Mouse (Mus musculus) natural killer cell, adult 2 months (primary cell): ENCODE results near the gene Sat1.
A peak's percentile ranks its signal among the peaks of the same experiment; 100 is the strongest.
"Not testable (repeated sequence)": the region's sequence is repeated elsewhere in the genome, so short reads cannot be mapped to it uniquely, and the experiment has no call there.

Experiments
- DNase-seq, 2 experiments: peaks; one replicate each; pipeline ENCODE4 v3.0.0; 2022; ENCODE audit warnings: low spot score in 2 of 2

The Sat1 gene

GRCm38 (mm10) chrX:155216271-155216670 lies at the start of gene Sat1:
Sat1 (minus strand) TSS chrX:155216449.
- DNase-seq: peak; percentile 86 to 91

DNA sequence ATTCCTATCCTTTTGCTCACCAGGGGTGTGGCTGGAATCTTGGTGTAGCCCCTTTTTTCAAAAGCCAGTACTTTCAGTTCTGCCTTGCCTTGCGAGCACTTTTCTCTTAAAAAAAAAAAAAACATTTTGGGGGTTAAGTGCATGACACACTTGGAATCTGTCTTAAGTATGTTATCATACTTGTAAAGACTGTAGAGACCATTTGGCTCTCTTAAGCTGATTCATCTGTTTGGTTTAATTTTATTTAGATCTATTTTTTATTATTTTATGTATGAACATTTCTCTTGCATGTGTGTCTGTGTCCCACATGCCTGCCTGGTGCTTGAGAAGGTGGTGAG lies 46.6 kb upstream of the Sat1 start:
- DNase-seq: no peak

DNA sequence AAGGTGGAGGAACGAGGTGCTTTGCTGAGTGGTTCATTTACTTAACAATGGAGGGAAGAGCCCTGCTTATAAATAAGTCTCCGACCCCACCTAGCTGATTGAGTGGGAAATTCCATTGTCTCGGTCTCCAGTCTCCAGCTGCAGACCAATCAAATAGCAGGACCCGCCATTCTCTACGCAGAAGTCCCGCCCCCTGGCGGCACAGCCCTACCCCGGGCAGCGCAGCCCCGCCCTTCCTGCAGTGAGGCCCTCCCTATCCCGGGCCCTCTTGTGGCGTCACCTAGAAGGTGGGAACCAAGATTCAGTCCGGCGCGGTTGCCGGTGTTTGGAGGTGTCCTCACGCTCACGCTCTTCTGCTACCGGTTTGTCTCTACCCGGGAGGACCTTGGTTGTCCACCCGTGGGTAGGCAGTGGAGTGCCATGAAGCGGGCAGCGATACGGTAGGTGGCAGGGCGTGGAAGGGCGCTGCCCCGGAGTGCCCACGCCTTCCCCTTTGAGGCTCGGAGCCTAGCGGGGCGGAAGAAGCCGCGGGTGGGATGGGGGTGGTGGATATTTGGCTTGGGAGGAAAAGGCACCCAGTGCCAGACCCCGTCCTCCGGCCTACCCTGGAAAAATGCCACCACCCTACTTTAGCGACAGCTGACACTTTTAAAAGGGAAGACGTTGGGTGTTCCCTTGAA lies 46.1 kb upstream of the Sat1 start, which contains the start of gene Acot9:
Acot9 (plus strand) TSS at position 209 of the 680 bp plus-strand sequence.
- peak; percentile 87 to 92 for DNase-seq

DNA sequence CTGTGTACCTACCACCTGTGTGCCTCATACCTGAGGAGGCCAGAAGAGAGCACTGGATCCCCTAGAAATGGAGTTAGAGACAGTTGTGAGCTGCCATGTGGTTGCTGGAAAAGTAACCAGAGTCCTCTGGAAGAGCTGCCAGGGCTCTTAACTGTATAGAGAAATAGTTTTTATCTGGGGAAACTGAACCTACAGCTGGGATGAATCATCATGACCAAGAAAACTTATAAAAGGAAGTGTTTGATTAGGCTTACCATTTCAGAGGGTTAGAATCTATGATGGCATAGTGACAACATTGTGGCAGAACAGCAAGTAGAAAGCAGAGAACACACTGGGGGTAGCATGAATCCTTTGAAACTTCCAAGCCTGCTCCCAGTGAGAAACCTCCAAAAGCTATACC lies 40.6 kb upstream of the Sat1 start:
- no peak for DNase-seq

DNA sequence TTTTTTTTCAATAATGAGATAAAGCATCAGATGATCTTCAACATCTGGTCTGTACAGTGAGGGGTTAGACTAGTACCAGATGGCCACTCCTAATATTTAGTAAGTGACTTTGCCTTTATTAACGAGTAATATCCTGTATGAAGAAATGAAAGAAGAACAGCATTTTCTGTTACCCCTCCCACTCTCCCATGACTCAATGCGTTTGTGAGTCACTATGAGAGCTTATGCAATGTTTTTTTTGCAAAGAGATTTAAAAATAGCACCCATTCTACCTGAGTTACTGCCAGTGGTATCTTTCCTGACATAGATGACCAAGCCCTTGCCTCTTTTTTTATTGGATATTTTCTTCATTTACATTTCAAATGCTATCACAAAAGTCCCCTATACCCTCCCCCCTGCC lies 2.0 kb upstream of the Sat1 start:
- no peak for DNase-seq

DNA sequence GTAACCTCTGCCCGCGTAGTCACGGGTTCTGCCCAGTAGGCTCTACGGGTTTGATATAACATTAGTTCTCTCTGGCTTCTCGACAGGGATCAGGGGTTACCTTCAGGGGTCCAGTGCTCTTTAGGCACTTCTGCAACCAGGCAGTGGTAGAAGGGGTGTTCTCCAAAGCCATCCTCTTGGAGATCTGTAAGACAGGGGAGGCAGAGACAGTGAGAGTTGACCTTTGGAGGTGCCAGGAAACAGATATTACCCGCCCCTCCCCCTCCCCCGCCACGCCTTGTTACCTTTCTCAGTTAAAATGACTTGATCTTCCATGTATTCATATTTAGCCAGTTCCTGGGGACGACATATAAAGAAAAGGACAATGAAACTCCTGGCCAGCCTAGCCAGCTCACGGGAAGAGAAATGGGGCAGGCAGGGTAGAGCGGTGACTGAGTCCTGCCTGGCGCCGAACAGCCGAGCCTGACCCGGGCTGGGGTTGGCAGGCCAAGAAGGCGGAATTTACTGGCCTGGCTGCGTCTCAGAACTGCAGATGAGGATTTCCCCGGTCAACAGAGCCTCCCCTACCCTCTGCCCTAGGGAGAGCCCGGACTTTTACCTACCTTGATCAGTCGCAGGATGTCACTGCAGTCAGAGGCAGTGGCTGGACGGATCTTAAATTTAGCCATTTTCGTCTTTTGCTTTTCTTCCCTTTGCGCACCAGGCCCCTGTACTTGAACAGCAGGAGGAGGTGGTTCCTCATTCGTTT lies 574 bp downstream of the Sat1 start:
- DNase-seq: peak; percentile 27 to 29

GRCm38 (mm10) chrX:155214291-155215136 lies 1.7 kb downstream of the Sat1 start:
- DNase-seq: peak in 1 of 2 experiments; percentile 1

- DNase-seq: no peak
Measured at GRCm38 (mm10) chrX:155208671-155209070, 7.6 kb downstream of the Sat1 start.

DNA sequence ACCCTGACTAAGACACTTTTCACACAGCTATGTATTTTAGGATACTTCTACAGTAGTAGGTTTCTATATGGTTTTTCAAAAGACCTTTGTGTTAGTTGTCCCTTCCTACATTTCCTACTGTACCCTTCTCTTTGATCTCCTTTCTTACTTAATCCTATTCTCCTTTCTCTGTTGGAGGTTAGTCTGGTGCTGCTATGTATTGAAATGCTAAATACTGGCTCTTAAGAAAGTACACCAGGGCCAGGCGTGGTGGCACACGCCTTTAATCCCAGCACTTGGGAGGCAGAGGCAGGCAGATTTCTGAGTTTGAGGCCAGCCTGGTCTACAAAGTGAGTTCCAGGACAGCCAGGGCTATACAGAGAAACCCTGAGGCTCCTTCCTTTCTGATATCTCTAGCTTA lies 10.8 kb downstream of the Sat1 start:
- not testable (repeated sequence) for DNase-seq

DNA sequence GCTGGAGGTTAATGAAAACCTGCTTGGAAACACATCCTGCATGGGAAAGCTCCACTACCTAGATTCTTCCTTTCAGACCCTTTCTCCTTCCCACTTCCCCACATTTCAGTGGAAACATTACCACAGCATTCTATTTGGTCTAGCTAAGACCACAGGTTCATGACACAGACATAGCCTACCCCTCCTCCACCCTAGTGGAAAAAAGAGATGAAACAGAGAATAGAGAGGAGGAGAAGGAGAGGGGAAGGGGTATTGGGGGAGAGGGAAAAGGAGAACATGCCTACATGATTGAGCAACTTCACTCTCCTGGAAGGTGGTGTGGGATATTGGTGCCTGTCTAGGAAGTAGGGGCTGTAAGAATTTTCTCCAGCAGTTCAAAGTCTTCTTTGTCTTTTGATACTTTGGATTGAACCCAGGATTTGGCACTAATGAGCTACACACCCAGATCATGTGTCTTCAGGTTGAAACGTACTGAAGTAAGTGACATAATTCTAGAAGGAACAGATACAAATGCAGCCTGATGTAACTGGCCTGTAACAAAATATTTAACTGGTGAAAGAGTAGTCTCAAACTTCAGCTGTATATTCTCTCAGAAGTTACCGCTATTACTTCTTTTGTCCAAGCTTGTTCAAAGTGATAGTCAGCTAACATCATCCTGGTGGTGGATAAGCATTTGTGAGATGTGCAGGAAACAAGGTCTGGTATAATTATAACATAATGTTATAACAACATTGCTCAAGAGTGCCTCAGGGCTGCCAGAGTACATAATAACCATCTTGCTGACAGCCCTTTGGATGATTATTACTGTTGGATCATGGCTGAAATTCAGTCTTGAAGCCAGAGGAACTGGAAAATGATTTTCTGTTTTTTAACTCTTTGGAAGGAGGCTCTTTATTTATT lies 13.6 kb downstream of the Sat1 start:
- DNase-seq: no peak

GRCm38 (mm10) chrX:155201799-155202198 lies 14.4 kb downstream of the Sat1 start:
- no peak for DNase-seq

DNA sequence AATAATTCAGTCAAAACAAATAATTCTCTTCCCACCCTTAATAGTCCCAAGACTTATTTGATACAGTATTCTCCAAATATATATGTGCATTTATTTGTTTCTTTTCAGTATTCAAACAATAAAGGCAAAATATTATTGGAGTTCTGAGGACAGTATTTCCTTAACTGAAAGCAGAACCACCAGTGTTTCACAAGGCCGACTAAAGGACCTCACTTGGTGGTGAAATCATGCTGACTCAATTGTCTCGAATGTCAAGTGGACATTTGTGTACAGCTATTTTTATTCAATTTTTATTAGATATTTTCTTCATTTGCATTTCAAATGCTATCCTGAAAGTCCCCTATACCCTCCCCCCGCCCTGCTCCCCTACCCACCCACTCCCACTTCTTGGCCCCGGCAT lies 21.3 kb downstream of the Sat1 start:
- no peak for DNase-seq

DNA sequence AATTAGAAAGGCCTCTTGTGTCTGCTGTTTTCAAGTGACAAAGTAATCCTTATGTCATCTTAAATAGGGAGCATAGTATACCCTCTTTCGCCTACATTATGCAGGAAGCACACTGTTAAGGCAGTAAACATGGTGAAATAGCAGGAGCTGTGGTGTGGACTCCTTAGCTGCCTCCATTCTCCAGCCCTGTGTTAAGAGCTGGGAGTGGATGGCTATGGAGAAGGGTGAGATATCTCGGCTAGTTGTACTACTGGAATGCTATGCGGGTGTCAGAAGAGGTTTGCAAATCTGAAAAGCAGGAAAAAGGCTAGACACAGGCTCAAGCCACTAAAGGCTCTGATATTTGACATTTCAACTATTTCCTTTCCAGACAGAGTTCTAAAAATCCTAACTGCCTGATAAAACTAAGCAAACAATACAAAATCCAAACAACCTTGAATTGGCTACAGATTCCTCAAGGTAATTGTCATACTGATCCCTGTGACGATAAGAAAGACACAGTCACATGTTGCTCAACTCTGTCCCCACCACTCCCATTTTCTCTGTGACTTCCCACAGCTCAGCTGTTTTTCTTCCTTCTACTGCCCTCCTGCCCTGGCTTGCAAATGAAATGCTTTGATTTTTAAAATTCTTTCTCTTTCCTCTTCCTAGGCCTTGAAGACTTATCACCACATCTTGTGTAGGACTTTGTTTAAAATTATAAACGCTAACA lies 22.4 kb downstream of the Sat1 start:
- DNase-seq: no peak

DNA sequence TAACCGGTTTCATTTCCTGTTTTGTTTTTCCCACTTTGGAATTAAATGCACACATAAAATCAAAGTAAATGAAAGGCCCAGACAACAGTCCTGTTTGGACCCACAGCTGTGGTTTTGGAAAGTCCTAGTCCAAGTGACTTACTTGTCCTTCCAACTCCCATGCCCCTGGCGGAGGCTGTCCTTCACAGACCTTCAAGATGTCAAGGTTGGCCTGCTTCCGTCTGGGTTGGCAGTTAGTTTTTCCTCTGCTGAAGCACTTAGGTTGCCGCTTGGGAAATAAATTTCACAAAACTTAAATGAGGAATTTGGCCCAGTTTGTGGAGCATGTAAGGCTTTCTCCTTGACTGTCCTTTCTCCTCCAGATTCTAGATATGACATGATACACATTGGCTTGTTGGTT lies 24.3 kb downstream of the Sat1 start:
- DNase-seq: no peak

GRCm38 (mm10) chrX:155177640-155178039 lies 38.6 kb downstream of the Sat1 start:
- no peak for DNase-seq

GRCm38 (mm10) chrX:155177230-155177629 lies 39.0 kb downstream of the Sat1 start:
- no peak for DNase-seq

DNA sequence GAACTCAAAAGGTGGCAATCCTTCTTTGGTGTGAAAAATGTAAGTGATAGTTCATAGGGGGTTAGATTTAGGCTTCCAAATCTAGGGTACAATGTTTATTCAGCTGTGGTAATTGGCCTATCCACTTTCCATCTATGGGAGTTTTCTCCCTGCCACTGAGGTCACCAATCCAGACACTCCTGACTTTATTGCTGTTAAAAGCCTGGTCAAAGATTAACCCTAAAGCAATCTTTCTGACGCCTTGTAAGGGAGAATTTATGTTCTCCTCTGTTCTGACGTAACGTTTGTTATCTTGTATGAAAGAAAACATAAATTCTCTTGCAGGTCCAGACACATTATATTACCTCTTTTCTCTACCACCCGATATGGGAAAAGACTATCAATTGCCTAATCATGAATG lies 40.7 kb downstream of the Sat1 start:
- DNase-seq: no peak

- peak in 1 of 2 experiments; percentile 0 for DNase-seq
Measured at GRCm38 (mm10) chrX:155172310-155172709, 43.9 kb downstream of the Sat1 start.

DNA sequence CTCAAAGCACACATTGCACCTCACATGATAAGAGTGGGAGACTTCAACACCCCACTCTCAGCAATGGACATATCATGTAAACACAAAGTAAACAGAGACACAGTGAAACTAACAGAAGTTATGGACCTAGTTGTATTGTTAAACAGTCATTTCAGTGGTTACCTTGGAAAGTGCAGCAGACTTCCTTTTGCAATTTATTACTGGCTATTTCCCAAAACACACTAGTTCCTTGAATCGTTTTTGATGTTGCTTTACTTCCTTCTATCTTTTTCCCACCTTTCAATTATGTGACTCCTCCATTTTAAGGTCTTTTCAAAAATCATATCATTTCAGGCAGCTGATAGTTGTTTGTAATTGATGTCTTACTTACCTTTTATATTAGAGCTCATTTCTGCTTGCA lies 44.5 kb downstream of the Sat1 start:
- DNase-seq: no peak

DNA sequence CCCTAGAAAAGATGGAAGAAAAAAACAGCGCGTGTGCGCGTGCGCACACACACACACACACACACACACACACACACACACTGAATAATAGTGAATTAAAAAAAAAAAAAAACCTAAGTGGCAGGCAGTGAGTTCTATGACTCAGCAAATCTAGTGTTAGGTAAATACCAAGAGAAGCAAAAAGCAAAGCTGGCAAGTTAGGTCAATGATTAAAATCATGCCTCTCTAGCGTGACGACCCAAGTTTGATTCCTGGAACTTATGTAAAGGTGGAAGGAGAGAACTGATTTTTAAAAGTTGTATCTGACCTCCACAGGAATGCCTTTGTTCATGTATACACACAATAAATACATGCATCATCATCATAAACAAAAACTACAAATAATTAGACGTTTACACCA lies 46.4 kb downstream of the Sat1 start:
- no peak for DNase-seq

DNA sequence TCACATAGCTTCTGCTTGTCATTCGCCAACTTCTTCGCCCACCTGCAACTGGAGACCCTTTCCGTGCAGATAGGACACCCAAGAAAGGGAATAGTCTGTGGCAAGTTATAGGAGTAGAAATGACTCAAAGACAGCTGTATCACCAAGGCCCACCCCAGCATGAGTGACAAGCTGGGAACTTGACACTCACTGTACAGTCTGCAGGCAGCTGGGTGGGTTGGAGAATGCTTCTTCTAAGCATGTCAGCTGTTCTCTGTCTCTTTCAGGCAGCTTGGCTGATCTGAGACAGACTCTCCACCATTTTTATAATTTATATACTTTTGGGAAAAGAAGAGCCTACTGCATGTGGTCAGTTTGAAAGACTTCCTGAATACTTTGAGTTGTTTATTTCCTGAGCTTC lies 48.6 kb downstream of the Sat1 start:
- DNase-seq: no peak
